Mouse (Mus musculus): ENCODE measurements around the gene Gm3055. TPM values are rescaled to one million over a fixed set of nuclear protein-coding genes. Genes with fewer than 3 reads are reported as not detected.
"Not testable (repeated sequence)": the region's sequence is repeated elsewhere in the genome, so short reads cannot be mapped to it uniquely, and the experiment has no call there.

The Gm3055 gene
- polyA plus RNA-seq (2015; fragmentation: Nextera tagmentation; extraction: Ambion mirVana), result 1.0 and 1.4 TPM in 2 replicates

- not testable (repeated sequence) for H3K27me3 ChIP-seq (replicated peaks; ENCODE audit: control insufficient read depth, insufficient read depth, low read length); H3K4me2 ChIP-seq (replicated peaks; ENCODE audit: low read depth); H3K4me1 ChIP-seq (replicated peaks; ENCODE audit: control insufficient read depth, insufficient read depth, low read length); H3K36me3 ChIP-seq (ENCODE audit: control insufficient read depth, insufficient read depth); H3K4me3 ChIP-seq (ENCODE audit: low read depth, low read length); H3K27ac ChIP-seq (ENCODE audit: low read depth, low read length); H3K9me3 ChIP-seq (ENCODE audit: control insufficient read depth); H3K9ac ChIP-seq (ENCODE audit: low read depth, low read length)
- no CpG with 5 or more reads among the region's 43 CpGs for WGBS
- ATAC-seq, result peak; percentile 94
Observed at GRCm38 (mm10) chr10:81770506-81771403, at the start of gene Gm3055. Gm3055 (minus strand) TSS chr10:81771161.

- not testable (repeated sequence) for H3K36me3 ChIP-seq (ENCODE audit: control insufficient read depth, insufficient read depth); H3K9ac ChIP-seq (ENCODE audit: low read depth, low read length); H3K27ac ChIP-seq (ENCODE audit: low read depth, low read length); H3K27me3 ChIP-seq (replicated peaks; ENCODE audit: control insufficient read depth, insufficient read depth, low read length); H3K4me3 ChIP-seq (ENCODE audit: low read depth, low read length); H3K9me3 ChIP-seq (ENCODE audit: control insufficient read depth); H3K4me1 ChIP-seq (replicated peaks; ENCODE audit: control insufficient read depth, insufficient read depth, low read length); ATAC-seq
- peak within 1 kb of the TSS; percentile 37 for H3K4me2 ChIP-seq (replicated peaks; ENCODE audit: low read depth)
- WGBS, result 22% methylated on average over 15 of the region's 20 CpGs
Observed at GRCm38 (mm10) chr10:81811899-81812298, 40.9 kb upstream of the Gm3055 start, which contains the start of gene Gm4767. Gm4767 (plus strand) TSS chr10:81812186.

GRCm38 (mm10) chr10:81771404-81771777 lies 430 bp upstream of the Gm3055 start:
- ATAC-seq; H3K9ac ChIP-seq (ENCODE audit: low read depth, low read length); H3K4me1 ChIP-seq (replicated peaks; ENCODE audit: control insufficient read depth, insufficient read depth, low read length); H3K4me3 ChIP-seq (ENCODE audit: low read depth, low read length); H3K27ac ChIP-seq (ENCODE audit: low read depth, low read length); H3K9me3 ChIP-seq (ENCODE audit: control insufficient read depth); H3K36me3 ChIP-seq (ENCODE audit: control insufficient read depth, insufficient read depth); H3K27me3 ChIP-seq (replicated peaks; ENCODE audit: control insufficient read depth, insufficient read depth, low read length); H3K4me2 ChIP-seq (replicated peaks; ENCODE audit: low read depth): not testable (repeated sequence)
- WGBS, result no CpG with 5 or more reads among the region's 3 CpGs

- not testable (repeated sequence) for H3K9ac ChIP-seq (ENCODE audit: low read depth, low read length)
Observed at GRCm38 (mm10) chr10:81704531-81705301, 66.2 kb downstream of the Gm3055 start, which contains the start of gene Zfp433. Zfp433 (plus strand) TSS chr10:81704825.

More at GRCm38 (mm10) chr10:81704531-81705301, 66.2 kb downstream of the Gm3055 start, which contains the start of gene Zfp433:
- peak; percentile 99 for ATAC-seq
- not testable (repeated sequence) for H3K36me3 ChIP-seq (ENCODE audit: control insufficient read depth, insufficient read depth); H3K27ac ChIP-seq (ENCODE audit: low read depth, low read length); H3K4me3 ChIP-seq (ENCODE audit: low read depth, low read length); H3K9me3 ChIP-seq (ENCODE audit: control insufficient read depth); H3K27me3 ChIP-seq (replicated peaks; ENCODE audit: control insufficient read depth, insufficient read depth, low read length); H3K4me1 ChIP-seq (replicated peaks; ENCODE audit: control insufficient read depth, insufficient read depth, low read length); H3K4me2 ChIP-seq (replicated peaks; ENCODE audit: low read depth)
- WGBS, result no CpG with 5 or more reads among the region's 46 CpGs

Other genes with a start within 250 kb of the Gm3055 start
- gene Gna15, start 246.9 kb downstream of the Gm3055 start, polyA plus RNA-seq (2015; fragmentation: Nextera tagmentation; extraction: Ambion mirVana), result 0.64 and 0.78 TPM in 2 replicates
- gene Gna11, start 226.0 kb downstream of the Gm3055 start, polyA plus RNA-seq (2015; fragmentation: Nextera tagmentation; extraction: Ambion mirVana), result 188 and 195 TPM in 2 replicates
- gene Aes, start 211.7 kb downstream of the Gm3055 start, polyA plus RNA-seq (2015; fragmentation: Nextera tagmentation; extraction: Ambion mirVana), result 528 and 536 TPM in 2 replicates
- 3.0 and 5.2 TPM in 2 replicates for gene Tle2, start 196.6 kb downstream of the Gm3055 start, polyA plus RNA-seq (2015; fragmentation: Nextera tagmentation; extraction: Ambion mirVana)
- 3.9 and 4.2 TPM in 2 replicates for gene Tle6, start 170.1 kb downstream of the Gm3055 start, polyA plus RNA-seq (2015; fragmentation: Nextera tagmentation; extraction: Ambion mirVana)
- 0.18 and 0.20 TPM in 2 replicates for gene BC025920, start 164.9 kb downstream of the Gm3055 start, polyA plus RNA-seq (2015; fragmentation: Nextera tagmentation; extraction: Ambion mirVana)
- gene Sirt6, start 143.4 kb downstream of the Gm3055 start, polyA plus RNA-seq (2015; fragmentation: Nextera tagmentation; extraction: Ambion mirVana), result 13.5 and 13.9 TPM in 2 replicates
- gene Ankrd24, start 142.6 kb downstream of the Gm3055 start, polyA plus RNA-seq (2015; fragmentation: Nextera tagmentation; extraction: Ambion mirVana), result 3.5 and 4.2 TPM in 2 replicates
- gene Gm10778, start 122.1 kb downstream of the Gm3055 start, polyA plus RNA-seq (2015; fragmentation: Nextera tagmentation; extraction: Ambion mirVana), result 1.6 TPM in 2 replicates
- 4.4 and 7.8 TPM in 2 replicates for gene Zfp433, start 66.3 kb downstream of the Gm3055 start, polyA plus RNA-seq (2015; fragmentation: Nextera tagmentation; extraction: Ambion mirVana)
- 1.3 and 1.4 TPM in 2 replicates for gene Gm4767, start 41.0 kb upstream of the Gm3055 start, polyA plus RNA-seq (2015; fragmentation: Nextera tagmentation; extraction: Ambion mirVana)
- 3.4 and 4.5 TPM in 2 replicates for gene Gm32687, start 92.8 kb upstream of the Gm3055 start, polyA plus RNA-seq (2015; fragmentation: Nextera tagmentation; extraction: Ambion mirVana)
- 0.76 and 0.97 TPM in 2 replicates for gene Zfp781, start 159.3 kb upstream of the Gm3055 start, polyA plus RNA-seq (2015; fragmentation: Nextera tagmentation; extraction: Ambion mirVana)